In genomic region chr10:39646629-39647019, GRCm38 (mm10) we compare ENCODE assay signal across 9 mouse cellular contexts. TPM values are rescaled to one million over a fixed set of nuclear protein-coding genes. Genes with fewer than 3 reads are reported as not detected.
DNase-seq lines count a peak whose midpoint lies in the region; ATAC-seq and TF ChIP-seq lines count a peak whose summit lies in the region.
"Had no signal": no experiment of that assay in that cellular context is flagged by ENCODE, and none has a peak within 500 bp of the region (broad histone marks: within the 10 kb centered on the region; RNA-seq: fewer than 3 reads in every experiment).

No protein-coding gene starts in this region.

- H3K4me2 ChIP-seq in midbrain, postnatal 0 days (ENCODE audit: low read depth, low read length, poor library complexity, severe bottlenecking) = no peak overlapping the region; the same call in 1 of the 2 replicates

- H3K36me3 ChIP-seq in limb, embryonic 10.5 days = peaks cover 45% of the 10 kb centered on the region
- H3K36me3 ChIP-seq in midbrain, postnatal 0 days (ENCODE audit: insufficient read depth, low read length) = peaks cover 8% of the 10 kb centered on the region
- H3K36me3 ChIP-seq: G1E had no signal

- WGBS in limb, embryonic 10.5 days = 39% methylated on average over 14 of the region's 14 CpGs
- 49% methylated on average over 14 of the region's 14 CpGs for WGBS in midbrain, postnatal 0 days

- no peaks in the 10 kb centered on the region for H3K9me3 ChIP-seq in limb, embryonic 10.5 days (replicated peaks)
- no peaks in the 10 kb centered on the region for H3K9me3 ChIP-seq in midbrain, postnatal 0 days (ENCODE audit: low read length)
- H3K9me3 ChIP-seq: G1E had no signal

- H3K4me3 ChIP-seq in limb, embryonic 10.5 days = no peak overlapping the region
- no peak overlapping the region for H3K4me3 ChIP-seq in midbrain, postnatal 0 days (ENCODE audit: low read depth, low read length)

- TF ChIP-seq CTCF in midbrain, postnatal 0 days (IDR thresholded peaks at IDR 0.05) = no peak

- ATAC-seq in midbrain, postnatal 0 days (ENCODE audit: low FRiP score) = peak; percentile 56; the same call in 1 of the 2 replicates

- no peak overlapping the region for H3K9ac ChIP-seq in midbrain, postnatal 0 days (replicated peaks; ENCODE audit: low read length, poor library complexity, severe bottlenecking)

- intact Hi-C loops in heart, postnatal 14 days (cut with DNase I) = no loop called here

- H3K27ac ChIP-seq in limb, embryonic 10.5 days = peak overlapping the region; percentile 53
- peak overlapping the region; percentile 47 for H3K27ac ChIP-seq in midbrain, postnatal 0 days (ENCODE audit: low read depth, low read length)

- peaks cover 21% of the 10 kb centered on the region for H3K4me1 ChIP-seq in limb, embryonic 10.5 days
- peaks cover 7% of the 10 kb centered on the region for H3K4me1 ChIP-seq in midbrain, postnatal 0 days (ENCODE audit: insufficient read depth, low read length)

- H3K27me3 ChIP-seq in limb, embryonic 10.5 days (ENCODE audit: low read depth, poor library complexity, severe bottlenecking) = no peaks in the 10 kb centered on the region
- no peaks in the 10 kb centered on the region for H3K27me3 ChIP-seq in midbrain, postnatal 0 days (ENCODE audit: insufficient read depth, low read length)

- peak; percentile 45 for DNase-seq in kidney, adult 11 months
- no peak for DNase-seq in kidney, adult 8-10 months
- peak; percentile 94 to 96 for DNase-seq in cerebellum, postnatal 10 days
- peak; percentile 66 for DNase-seq in heart, postnatal 14 days
- DNase-seq in limb, embryonic 10.5 days (ENCODE audit: low spot score) = no peak
- peak; percentile 75 for DNase-seq in midbrain, postnatal 0 days (ENCODE audit: low spot score)
- DNase-seq in thymus, postnatal 0 days (ENCODE audit: low spot score) = no peak
- DNase-seq in urinary bladder, adult 18-20 months (ENCODE audit: low spot score in 2 of 2) = no peak

RNA-seq across cellular contexts. Expression of gene Traf3ip2, which starts 33.9 kb away (rescaled TPM):
- 1 to 10 TPM; 5.3 to 6.8 TPM for total RNA-seq in heart, postnatal 14 days (2021)
- polyA plus RNA-seq in limb, embryonic 10.5 days (2016; fragmentation: Nextera tagmentation; extraction: Ambion mirVana) = 7.2 and 8.7 TPM in 2 replicates
- total RNA-seq in midbrain, postnatal 0 days (2014; rRNA removed) = 0.47 and 1.9 TPM in 2 replicates
- polyA plus RNA-seq in midbrain, postnatal 0 days (2015; fragmentation: Nextera tagmentation; extraction: Ambion mirVana) = 4.2 and 6.1 TPM in 2 replicates
- 13.9 and 19.3 TPM in 2 replicates for polyA plus RNA-seq in thymus, postnatal 0 days (2015; fragmentation: Nextera tagmentation; extraction: Ambion mirVana)

Comparison
In these comparisons a context has a peak if more than half of its experiments do, and no peak if none do; other contexts are left out.
1. DNase-seq: peak in kidney, adult 11 months (single experiment), cerebellum, postnatal 10 days (2 of 2), heart, postnatal 14 days (2 of 2) and midbrain, postnatal 0 days (single experiment); none in kidney, adult 8-10 months (0 of 2), limb, embryonic 10.5 days (single experiment), thymus, postnatal 0 days (single experiment) and urinary bladder, adult 18-20 months (0 of 2).